ENCODE assay signal across 30 mouse cellular contexts in genomic region chr17:14711032-14711431, GRCm38 (mm10). TPM values are rescaled to one million over a fixed set of nuclear protein-coding genes. Genes with fewer than 3 reads are reported as not detected.
DNase-seq lines count a peak whose midpoint lies in the region; ATAC-seq and TF ChIP-seq lines count a peak whose summit lies in the region.
"Had no signal": no experiment of that assay in that cellular context is flagged by ENCODE, and none has a peak within 500 bp of the region (broad histone marks: within the 10 kb centered on the region; RNA-seq: fewer than 3 reads in every experiment).

No protein-coding gene starts in this region.

- no peak overlapping the region for H3K9ac ChIP-seq in heart, embryonic 11.5 days (ENCODE audit: low read depth, low read length)
- H3K9ac ChIP-seq in limb, embryonic 14.5 days (ENCODE audit: low read depth, low read length, severe bottlenecking) = no peak overlapping the region
- H3K9ac ChIP-seq: embryonic facial prominence, embryonic 13.5 days; forebrain, embryonic 12.5 days; heart, embryonic 15.5 days; hindbrain, embryonic 12.5 days; liver, postnatal 0 days; midbrain, embryonic 15.5 days; neural tube, embryonic 12.5 days had no signal

- no peak overlapping the region for H3K27ac ChIP-seq in heart, embryonic 11.5 days (ENCODE audit: low read depth, low read length)
- no peak overlapping the region for H3K27ac ChIP-seq in limb, embryonic 14.5 days (replicated peaks; ENCODE audit: low read depth, low read length)
- no peak overlapping the region for H3K27ac ChIP-seq in limb, embryonic 10.5 days
- H3K27ac ChIP-seq: embryonic facial prominence, embryonic 13.5 days; forebrain, embryonic 12.5 days; heart, embryonic 15.5 days; hindbrain, embryonic 12.5 days; left cerebral cortex, adult 2 months; macrophage; midbrain, embryonic 15.5 days; neural tube, embryonic 12.5 days had no signal

- H3K4me2 ChIP-seq in heart, embryonic 11.5 days = no peak overlapping the region
- H3K4me2 ChIP-seq in limb, embryonic 14.5 days (replicated peaks; ENCODE audit: low read depth, low read length, severe bottlenecking) = no peak overlapping the region
- H3K4me2 ChIP-seq: embryonic facial prominence, embryonic 13.5 days; forebrain, embryonic 12.5 days; heart, embryonic 15.5 days; hindbrain, embryonic 12.5 days; liver, embryonic 11.5 days; midbrain, embryonic 15.5 days; neural tube, embryonic 12.5 days had no signal

- no peaks in the 10 kb centered on the region for H3K27me3 ChIP-seq in heart, embryonic 11.5 days (ENCODE audit: control insufficient read depth, insufficient read depth, low read length)
- no peaks in the 10 kb centered on the region for H3K27me3 ChIP-seq in limb, embryonic 14.5 days (ENCODE audit: control insufficient read depth, insufficient read depth, low read length)
- no peaks in the 10 kb centered on the region for H3K27me3 ChIP-seq in limb, embryonic 10.5 days (ENCODE audit: low read depth, poor library complexity, severe bottlenecking)
- H3K27me3 ChIP-seq: embryonic facial prominence, embryonic 13.5 days; forebrain, embryonic 12.5 days; heart, embryonic 15.5 days; midbrain, embryonic 15.5 days; neural tube, embryonic 12.5 days had no signal

- ATAC-seq in heart, embryonic 11.5 days (replicated peaks; ENCODE audit: insufficient number of reproducible peaks, low FRiP score, low TSS enrichment) = no peak
- peak; percentile 63; the same call in 1 of the 2 replicates for ATAC-seq in limb, embryonic 14.5 days (ENCODE audit: low FRiP score, low read depth)
- ATAC-seq: liver, postnatal 0 days; lung, postnatal 0 days; midbrain, embryonic 15.5 days had no signal

- no peaks in the 10 kb centered on the region for H3K36me3 ChIP-seq in heart, embryonic 11.5 days (ENCODE audit: control insufficient read depth, insufficient read depth, low read length)
- H3K36me3 ChIP-seq in limb, embryonic 14.5 days (ENCODE audit: control insufficient read depth, insufficient read depth, low read length) = no peaks in the 10 kb centered on the region
- no peaks in the 10 kb centered on the region for H3K36me3 ChIP-seq in limb, embryonic 10.5 days
- H3K36me3 ChIP-seq: embryonic facial prominence, embryonic 13.5 days; forebrain, embryonic 12.5 days; heart, embryonic 15.5 days; hindbrain, embryonic 12.5 days; midbrain, embryonic 15.5 days; neural tube, embryonic 12.5 days had no signal

- H3K4me3 ChIP-seq in heart, embryonic 11.5 days (ENCODE audit: low read depth, low read length) = no peak overlapping the region
- no peak overlapping the region for H3K4me3 ChIP-seq in limb, embryonic 14.5 days (replicated peaks; ENCODE audit: low read length)
- no peak overlapping the region for H3K4me3 ChIP-seq in limb, embryonic 10.5 days
- H3K4me3 ChIP-seq: embryonic facial prominence, embryonic 13.5 days; erythroblast, embryonic 14.5 days; forebrain, embryonic 12.5 days; heart, embryonic 15.5 days; hindbrain, embryonic 12.5 days; left cerebral cortex, adult 2 months; midbrain, embryonic 15.5 days; neural tube, embryonic 12.5 days had no signal

- no peaks in the 10 kb centered on the region for H3K9me3 ChIP-seq in heart, embryonic 11.5 days (replicated peaks; ENCODE audit: control insufficient read depth, low read length)
- no peaks in the 10 kb centered on the region for H3K9me3 ChIP-seq in limb, embryonic 14.5 days (ENCODE audit: control insufficient read depth, low read length)
- no peaks in the 10 kb centered on the region for H3K9me3 ChIP-seq in limb, embryonic 10.5 days (replicated peaks)
- H3K9me3 ChIP-seq: embryonic facial prominence, embryonic 13.5 days; forebrain, embryonic 12.5 days; heart, embryonic 15.5 days; hindbrain, embryonic 12.5 days; midbrain, embryonic 15.5 days; neural tube, embryonic 12.5 days had no signal

- no peaks in the 10 kb centered on the region for H3K4me1 ChIP-seq in heart, embryonic 11.5 days (ENCODE audit: control insufficient read depth, insufficient read depth, low read length)
- H3K4me1 ChIP-seq in limb, embryonic 14.5 days (ENCODE audit: control insufficient read depth, insufficient read depth, low read length) = no peaks in the 10 kb centered on the region
- H3K4me1 ChIP-seq in limb, embryonic 10.5 days = peaks cover 2% of the 10 kb centered on the region; the same call in 1 of the 2 replicates
- H3K4me1 ChIP-seq: heart, embryonic 15.5 days; midbrain, embryonic 15.5 days; neural tube, embryonic 12.5 days had no signal

- peak; percentile 64 to 79 for DNase-seq in heart, adult 18-20 months
- no peak for DNase-seq in limb, embryonic 14.5 days (ENCODE audit: low spot score)
- DNase-seq in limb, embryonic 10.5 days (ENCODE audit: low spot score) = no peak
- DNase-seq in heart, adult 9 months (ENCODE audit: low spot score in 2 of 2) = peak; percentile 62 to 70
- peak; percentile 60 for DNase-seq in skeletal muscle tissue, adult 2 months (ENCODE audit: low read depth, low spot score)
- no peak for DNase-seq in left cerebral cortex, adult 11 months (ENCODE audit: low spot score)
- DNase-seq: adrenal gland, adult 8-10 months; B cell, adult 2 months; cerebellum, adult 2 months; cerebellum, postnatal 36 days; embryo, embryonic 11 days; kidney, adult 18-20 months; kidney, postnatal 14 days; left cerebral cortex, postnatal 4 days; liver, postnatal 0 days; thymus, adult 18-20 months; thymus, postnatal 36 days had no signal

- WGBS in heart, embryonic 11.5 days (ENCODE audit: insufficient replicate concordance) = 88% methylated on average over 3 of the region's 3 CpGs
- WGBS in limb, embryonic 14.5 days = 68% methylated on average over 3 of the region's 3 CpGs
- 95% methylated on average over 3 of the region's 3 CpGs for WGBS in limb, embryonic 10.5 days

- TF ChIP-seq POLR2A in limb, embryonic 14.5 days (IDR thresholded peaks at IDR 0.05; ENCODE audit: borderline replicate concordance, extremely low read depth, insufficient read depth, insufficient read length) = no peak

RNA-seq across cellular contexts. Expression of gene Thbs2, which starts 17.0 kb away (rescaled TPM):
- total RNA-seq in heart, adult 18-20 months (2021) = 10 to 100 TPM; 11.1 to 11.2 TPM
- 2.7 and 4.0 TPM in 2 replicates for polyA plus RNA-seq in heart, embryonic 11.5 days (2014; fragmentation: Nextera tagmentation; extraction: Ambion mirVana)
- polyA plus RNA-seq in limb, embryonic 14.5 days (2012; rRNA removed) = 78.6 and 87.8 TPM in 2 replicates
- 77.6 and 92.6 TPM in 2 replicates for polyA plus RNA-seq in limb, embryonic 14.5 days (2014; fragmentation: Nextera tagmentation; extraction: Ambion mirVana)
- 0.97 and 2.0 TPM in 2 replicates for polyA plus RNA-seq in limb, embryonic 10.5 days (2016; fragmentation: Nextera tagmentation; extraction: Ambion mirVana)
- total RNA-seq: MEL had no signal
- polyA plus RNA-seq: erythroblast, embryonic 14.5 days; macrophage had no signal

Comparison
In these comparisons a context has a peak if more than half of its experiments do, and no peak if none do; other contexts are left out.
1. RNA of gene Thbs2, which starts 17.0 kb away (polyA plus RNA-seq): 77.6 to 92.6 TPM in limb, embryonic 14.5 days; 2.7 to 4.0 TPM in heart, embryonic 11.5 days and 0.97 to 2.0 TPM in limb, embryonic 10.5 days; every median in the first group is over 10 times any median in the second.
2. DNase-seq: peak in heart, adult 18-20 months (2 of 2), heart, adult 9 months (2 of 2) and skeletal muscle tissue, adult 2 months (single experiment); none in limb, embryonic 14.5 days (single experiment), limb, embryonic 10.5 days (single experiment) and left cerebral cortex, adult 11 months (single experiment).